Mouse (Mus musculus): ENCODE measurements around the gene Gm10256. TPM values are rescaled to one million over a fixed set of nuclear protein-coding genes. Genes with fewer than 3 reads are reported as not detected.
"Not testable (repeated sequence)": the region's sequence is repeated elsewhere in the genome, so short reads cannot be mapped to it uniquely, and the experiment has no call there.

Gm10256 gene
- not detected in 2 replicates for polyA plus RNA-seq (2015; fragmentation: Nextera tagmentation; extraction: Ambion mirVana)

GRCm38 (mm10) chrY:2830380-2830779, at the start of gene Gm10256, which contains the start of gene Rbmy:
Gene Gm10256 (plus strand): TSS chrY:2830699.
Gene Rbmy (plus strand): TSS chrY:2830680.
- H3K4me2 ChIP-seq (replicated peaks; ENCODE audit: low read depth); H3K9me3 ChIP-seq (ENCODE audit: control insufficient read depth, low read length); H3K9ac ChIP-seq (ENCODE audit: low read length); H3K27ac ChIP-seq (replicated peaks); H3K36me3 ChIP-seq (ENCODE audit: control insufficient read depth, insufficient read depth, low read length); DNase-seq (ENCODE audit: low spot score); H3K4me3 ChIP-seq (ENCODE audit: low read depth, low read length); H3K27me3 ChIP-seq (ENCODE audit: control insufficient read depth, insufficient read depth, low read length); ATAC-seq (ENCODE audit: low FRiP score, low TSS enrichment); H3K4me1 ChIP-seq (replicated peaks; ENCODE audit: control insufficient read depth, insufficient read depth): not testable (repeated sequence)
- WGBS, result no CpG with 5 or more reads among the region's 9 CpGs

GRCm38 (mm10) chrY:2796105-2796504, 34.4 kb upstream of the Gm10256 start, which contains the start of gene Gm4064:
Gene Gm4064 (minus strand): TSS chrY:2796205.
- no CpG with 5 or more reads among the region's 8 CpGs for WGBS
- not testable (repeated sequence) for H3K4me1 ChIP-seq (replicated peaks; ENCODE audit: control insufficient read depth, insufficient read depth); H3K4me3 ChIP-seq (ENCODE audit: low read depth, low read length); H3K27ac ChIP-seq (replicated peaks); DNase-seq (ENCODE audit: low spot score); ATAC-seq (ENCODE audit: low FRiP score, low TSS enrichment); H3K36me3 ChIP-seq (ENCODE audit: control insufficient read depth, insufficient read depth, low read length); H3K9me3 ChIP-seq (ENCODE audit: control insufficient read depth, low read length); H3K4me2 ChIP-seq (replicated peaks; ENCODE audit: low read depth); H3K9ac ChIP-seq (ENCODE audit: low read length); H3K27me3 ChIP-seq (ENCODE audit: control insufficient read depth, insufficient read depth, low read length)

GRCm38 (mm10) chrY:2900689-2901088, 70.2 kb downstream of the Gm10256 start, which contains the start of gene Gm10352:
Gene Gm10352 (plus strand): TSS chrY:2900989.
- no CpG with 5 or more reads among the region's 9 CpGs for WGBS
- H3K9me3 ChIP-seq (ENCODE audit: control insufficient read depth, low read length); H3K4me1 ChIP-seq (replicated peaks; ENCODE audit: control insufficient read depth, insufficient read depth); H3K4me2 ChIP-seq (replicated peaks; ENCODE audit: low read depth); H3K36me3 ChIP-seq (ENCODE audit: control insufficient read depth, insufficient read depth, low read length); H3K9ac ChIP-seq (ENCODE audit: low read length); H3K4me3 ChIP-seq (ENCODE audit: low read depth, low read length); H3K27ac ChIP-seq (replicated peaks); H3K27me3 ChIP-seq (ENCODE audit: control insufficient read depth, insufficient read depth, low read length); ATAC-seq (ENCODE audit: low FRiP score, low TSS enrichment); DNase-seq (ENCODE audit: low spot score): not testable (repeated sequence)

Other genes starting within 250 kb of the Gm10256 start
- gene H2al2c, start 231.6 kb upstream of the Gm10256 start, polyA plus RNA-seq (2015; fragmentation: Nextera tagmentation; extraction: Ambion mirVana), result not detected in 2 replicates
- not detected in 2 replicates for gene Sry, start 167.0 kb upstream of the Gm10256 start, polyA plus RNA-seq (2015; fragmentation: Nextera tagmentation; extraction: Ambion mirVana)
- not detected in 2 replicates for gene H2al2b, start 110.0 kb upstream of the Gm10256 start, polyA plus RNA-seq (2015; fragmentation: Nextera tagmentation; extraction: Ambion mirVana)
- not detected in 2 replicates for gene Gm4064, start 34.5 kb upstream of the Gm10256 start, polyA plus RNA-seq (2015; fragmentation: Nextera tagmentation; extraction: Ambion mirVana)
- not detected in 2 replicates for gene Rbmy, start within 50 bp of the Gm10256 start, polyA plus RNA-seq (2015; fragmentation: Nextera tagmentation; extraction: Ambion mirVana)
- gene Gm10352, start 70.3 kb downstream of the Gm10256 start, polyA plus RNA-seq (2015; fragmentation: Nextera tagmentation; extraction: Ambion mirVana), result not detected in 2 replicates
- not detected in 2 replicates for gene Gm29289, start 101.9 kb downstream of the Gm10256 start, polyA plus RNA-seq (2015; fragmentation: Nextera tagmentation; extraction: Ambion mirVana)